Mouse (Mus musculus): ENCODE measurements around the gene Thsd4. TPM values are rescaled to one million over a fixed set of nuclear protein-coding genes. Genes with fewer than 3 reads are reported as not detected.

Gene Thsd4
- polyA plus RNA-seq, 1 experiment from 2014 or later, result 24.5 TPM

- Histone ChIP-seq H3K27ac (ENCODE audit: low read length) (0 out of 2 replicates have a peak overlapping the region, but pooled peaks have one; percentile 40), H3K9me3 (ENCODE audit: low read length) (no peaks in the 10 kb centered on the region), H3K4me1 (ENCODE audit: insufficient read depth, low read length) (peaks cover 66% of the 10 kb centered on the region), H3K36me3 (ENCODE audit: insufficient read depth, low read length) (no peaks in the 10 kb centered on the region), H3K4me3 (ENCODE audit: low read length) (peak overlapping the region; percentile 66), H3K9ac (replicated peaks; ENCODE audit: low read length) (peak overlapping the region; percentile 81), H3K4me2 (replicated peaks; ENCODE audit: low read depth, low read length) (peak overlapping the region; percentile 71), H3K27me3 (ENCODE audit: insufficient read depth, low read length) (no peaks in the 10 kb centered on the region; the same call in 1 of the 2 replicates)
- no peak for ATAC-seq (ENCODE audit: low FRiP score, low TSS enrichment)
- WGBS, result 33% methylated on average over 5 of the region's 5 CpGs
These were observed 703 bp downstream of the Thsd4 start for GRCm38 (mm10) chr9:60521143-60521542.

- Histone ChIP-seq H3K4me3 (ENCODE audit: low read length) (peak overlapping the region; percentile 66), H3K4me1 (ENCODE audit: insufficient read depth, low read length) (peaks cover 56% of the 10 kb centered on the region), H3K27me3 (ENCODE audit: insufficient read depth, low read length) (no peaks in the 10 kb centered on the region; the same call in 1 of the 2 replicates), H3K9ac (replicated peaks; ENCODE audit: low read length) (peak overlapping the region; percentile 41; the same call in 1 of the 2 replicates), H3K27ac (ENCODE audit: low read length) (peak overlapping the region; percentile 39; the same call in 1 of the 2 replicates), H3K36me3 (ENCODE audit: insufficient read depth, low read length) (peaks cover 3% of the 10 kb centered on the region), H3K4me2 (replicated peaks; ENCODE audit: low read depth, low read length) (peak overlapping the region; percentile 71), H3K9me3 (ENCODE audit: low read length) (no peaks in the 10 kb centered on the region)
- WGBS, result 30% methylated on average over 3 of the region's 3 CpGs
- no peak for ATAC-seq (ENCODE audit: low FRiP score, low TSS enrichment)
These were observed 2.2 kb downstream of the Thsd4 start for GRCm38 (mm10) chr9:60519601-60520000.

- H3K9ac ChIP-seq (replicated peaks; ENCODE audit: low read length), result no peak overlapping the region
- H3K9me3 ChIP-seq (ENCODE audit: low read length), result no peaks in the 10 kb centered on the region
- peaks cover 6% of the 10 kb centered on the region for H3K36me3 ChIP-seq (ENCODE audit: insufficient read depth, low read length)
- H3K4me2 ChIP-seq (replicated peaks; ENCODE audit: low read depth, low read length), result peak overlapping the region; percentile 71; the same call in 1 of the 2 replicates
- WGBS, result 11% methylated on average over 3 of the region's 3 CpGs
- H3K4me1 ChIP-seq (ENCODE audit: insufficient read depth, low read length), result peaks cover 64% of the 10 kb centered on the region
- ATAC-seq (ENCODE audit: low FRiP score, low TSS enrichment), result peak; percentile 49
- no peaks in the 10 kb centered on the region; the same call in 1 of the 2 replicates for H3K27me3 ChIP-seq (ENCODE audit: insufficient read depth, low read length)
- H3K4me3 ChIP-seq (ENCODE audit: low read length), result no peak overlapping the region
- H3K27ac ChIP-seq (ENCODE audit: low read length), result peak overlapping the region; percentile 11; the same call in 1 of the 2 replicates
These were observed 3.6 kb downstream of the Thsd4 start for GRCm38 (mm10) chr9:60518216-60518615.

GRCm38 (mm10) chr9:60517148-60517547 lies 4.7 kb downstream of the Thsd4 start:
- H3K4me3 ChIP-seq (ENCODE audit: low read length), result no peak overlapping the region
- no peak overlapping the region for H3K9ac ChIP-seq (replicated peaks; ENCODE audit: low read length)
- no peaks in the 10 kb centered on the region for H3K9me3 ChIP-seq (ENCODE audit: low read length)
- H3K4me2 ChIP-seq (replicated peaks; ENCODE audit: low read depth, low read length), result no peak overlapping the region
- 10% methylated on average over 4 of the region's 4 CpGs for WGBS
- ATAC-seq (ENCODE audit: low FRiP score, low TSS enrichment), result peak; percentile 18
- H3K27ac ChIP-seq (ENCODE audit: low read length), result no peak overlapping the region
- H3K27me3 ChIP-seq (ENCODE audit: insufficient read depth, low read length), result no peaks in the 10 kb centered on the region; the same call in 1 of the 2 replicates
- peaks cover 69% of the 10 kb centered on the region for H3K4me1 ChIP-seq (ENCODE audit: insufficient read depth, low read length)
- peaks cover 6% of the 10 kb centered on the region for H3K36me3 ChIP-seq (ENCODE audit: insufficient read depth, low read length)

- Histone ChIP-seq H3K27me3 (ENCODE audit: insufficient read depth, low read length) (no peaks in the 10 kb centered on the region; the same call in 1 of the 2 replicates), H3K4me3 (ENCODE audit: low read length) (no peak overlapping the region), H3K4me1 (ENCODE audit: insufficient read depth, low read length) (peaks cover 69% of the 10 kb centered on the region), H3K9ac (replicated peaks; ENCODE audit: low read length) (no peak overlapping the region), H3K36me3 (ENCODE audit: insufficient read depth, low read length) (peaks cover 6% of the 10 kb centered on the region), H3K4me2 (replicated peaks; ENCODE audit: low read depth, low read length) (no peak overlapping the region), H3K27ac (ENCODE audit: low read length) (no peak overlapping the region), H3K9me3 (ENCODE audit: low read length) (no peaks in the 10 kb centered on the region)
- WGBS, result 85% methylated on average over 4 of the region's 4 CpGs
- ATAC-seq (ENCODE audit: low FRiP score, low TSS enrichment), result no peak
These were observed 5.5 kb downstream of the Thsd4 start for GRCm38 (mm10) chr9:60516379-60516778.

GRCm38 (mm10) chr9:60513329-60513788 lies 8.5 kb downstream of the Thsd4 start:
- no peak overlapping the region for H3K27ac ChIP-seq (ENCODE audit: low read length)
- ATAC-seq (ENCODE audit: low FRiP score, low TSS enrichment), result peak; percentile 44; the same call in 1 of the 2 replicates
- H3K4me3 ChIP-seq (ENCODE audit: low read length), result no peak overlapping the region
- no peak overlapping the region for H3K9ac ChIP-seq (replicated peaks; ENCODE audit: low read length)
- H3K9me3 ChIP-seq (ENCODE audit: low read length), result no peaks in the 10 kb centered on the region
- peaks cover 6% of the 10 kb centered on the region for H3K36me3 ChIP-seq (ENCODE audit: insufficient read depth, low read length)
- peaks cover 43% of the 10 kb centered on the region for H3K4me1 ChIP-seq (ENCODE audit: insufficient read depth, low read length)
- WGBS, result 18% methylated on average over 11 of the region's 11 CpGs
- H3K27me3 ChIP-seq (ENCODE audit: insufficient read depth, low read length), result no peaks in the 10 kb centered on the region
- H3K4me2 ChIP-seq (replicated peaks; ENCODE audit: low read depth, low read length), result no peak overlapping the region

- Histone ChIP-seq H3K36me3 (ENCODE audit: insufficient read depth, low read length) (peaks cover 6% of the 10 kb centered on the region), H3K4me2 (replicated peaks; ENCODE audit: low read depth, low read length) (no peak overlapping the region), H3K9ac (replicated peaks; ENCODE audit: low read length) (no peak overlapping the region), H3K27ac (ENCODE audit: low read length) (peak overlapping the region; percentile 5; the same call in 1 of the 2 replicates), H3K27me3 (ENCODE audit: insufficient read depth, low read length) (no peaks in the 10 kb centered on the region), H3K9me3 (ENCODE audit: low read length) (no peaks in the 10 kb centered on the region), H3K4me3 (ENCODE audit: low read length) (no peak overlapping the region), H3K4me1 (ENCODE audit: insufficient read depth, low read length) (peaks cover 37% of the 10 kb centered on the region)
- ATAC-seq (ENCODE audit: low FRiP score, low TSS enrichment), result peak; percentile 85
- 32% methylated on average over 6 of the region's 6 CpGs for WGBS
These were observed 11.0 kb downstream of the Thsd4 start for GRCm38 (mm10) chr9:60510876-60511275.

GRCm38 (mm10) chr9:60506136-60506535 lies 15.7 kb downstream of the Thsd4 start:
- Histone ChIP-seq H3K9ac (replicated peaks; ENCODE audit: low read length) (no peak overlapping the region), H3K36me3 (ENCODE audit: insufficient read depth, low read length) (no peaks in the 10 kb centered on the region), H3K4me1 (ENCODE audit: insufficient read depth, low read length) (peaks cover 27% of the 10 kb centered on the region), H3K4me3 (ENCODE audit: low read length) (no peak overlapping the region), H3K27ac (ENCODE audit: low read length) (no peak overlapping the region), H3K27me3 (ENCODE audit: insufficient read depth, low read length) (no peaks in the 10 kb centered on the region), H3K4me2 (replicated peaks; ENCODE audit: low read depth, low read length) (no peak overlapping the region), H3K9me3 (ENCODE audit: low read length) (no peaks in the 10 kb centered on the region)
- WGBS, result 32% methylated on average over 5 of the region's 5 CpGs
- ATAC-seq (ENCODE audit: low FRiP score, low TSS enrichment), result no peak

GRCm38 (mm10) chr9:60504378-60505285 lies 17.2 kb downstream of the Thsd4 start:
- Histone ChIP-seq H3K9ac (replicated peaks; ENCODE audit: low read length) (no peak overlapping the region), H3K4me2 (replicated peaks; ENCODE audit: low read depth, low read length) (no peak overlapping the region), H3K27me3 (ENCODE audit: insufficient read depth, low read length) (no peaks in the 10 kb centered on the region), H3K9me3 (ENCODE audit: low read length) (no peaks in the 10 kb centered on the region), H3K4me1 (ENCODE audit: insufficient read depth, low read length) (peaks cover 23% of the 10 kb centered on the region), H3K36me3 (ENCODE audit: insufficient read depth, low read length) (no peaks in the 10 kb centered on the region), H3K27ac (ENCODE audit: low read length) (no peak overlapping the region), H3K4me3 (ENCODE audit: low read length) (no peak overlapping the region)
- WGBS, result 46% methylated on average over 14 of the region's 14 CpGs
- no peak for ATAC-seq (ENCODE audit: low FRiP score, low TSS enrichment)

GRCm38 (mm10) chr9:60502220-60502619 lies 19.6 kb downstream of the Thsd4 start:
- Histone ChIP-seq H3K36me3 (ENCODE audit: insufficient read depth, low read length) (no peaks in the 10 kb centered on the region), H3K4me1 (ENCODE audit: insufficient read depth, low read length) (peaks cover 18% of the 10 kb centered on the region), H3K4me2 (replicated peaks; ENCODE audit: low read depth, low read length) (no peak overlapping the region), H3K27ac (ENCODE audit: low read length) (no peak overlapping the region), H3K9ac (replicated peaks; ENCODE audit: low read length) (no peak overlapping the region), H3K9me3 (ENCODE audit: low read length) (no peaks in the 10 kb centered on the region), H3K4me3 (ENCODE audit: low read length) (no peak overlapping the region), H3K27me3 (ENCODE audit: insufficient read depth, low read length) (no peaks in the 10 kb centered on the region)
- no peak for ATAC-seq (ENCODE audit: low FRiP score, low TSS enrichment)
- 66% methylated on average over 6 of the region's 6 CpGs for WGBS

Measured in kidney, embryonic 16.5 days (tissue).